Mouse (Mus musculus): ENCODE results near the gene Ybx3.

The Ybx3 gene

DNA sequence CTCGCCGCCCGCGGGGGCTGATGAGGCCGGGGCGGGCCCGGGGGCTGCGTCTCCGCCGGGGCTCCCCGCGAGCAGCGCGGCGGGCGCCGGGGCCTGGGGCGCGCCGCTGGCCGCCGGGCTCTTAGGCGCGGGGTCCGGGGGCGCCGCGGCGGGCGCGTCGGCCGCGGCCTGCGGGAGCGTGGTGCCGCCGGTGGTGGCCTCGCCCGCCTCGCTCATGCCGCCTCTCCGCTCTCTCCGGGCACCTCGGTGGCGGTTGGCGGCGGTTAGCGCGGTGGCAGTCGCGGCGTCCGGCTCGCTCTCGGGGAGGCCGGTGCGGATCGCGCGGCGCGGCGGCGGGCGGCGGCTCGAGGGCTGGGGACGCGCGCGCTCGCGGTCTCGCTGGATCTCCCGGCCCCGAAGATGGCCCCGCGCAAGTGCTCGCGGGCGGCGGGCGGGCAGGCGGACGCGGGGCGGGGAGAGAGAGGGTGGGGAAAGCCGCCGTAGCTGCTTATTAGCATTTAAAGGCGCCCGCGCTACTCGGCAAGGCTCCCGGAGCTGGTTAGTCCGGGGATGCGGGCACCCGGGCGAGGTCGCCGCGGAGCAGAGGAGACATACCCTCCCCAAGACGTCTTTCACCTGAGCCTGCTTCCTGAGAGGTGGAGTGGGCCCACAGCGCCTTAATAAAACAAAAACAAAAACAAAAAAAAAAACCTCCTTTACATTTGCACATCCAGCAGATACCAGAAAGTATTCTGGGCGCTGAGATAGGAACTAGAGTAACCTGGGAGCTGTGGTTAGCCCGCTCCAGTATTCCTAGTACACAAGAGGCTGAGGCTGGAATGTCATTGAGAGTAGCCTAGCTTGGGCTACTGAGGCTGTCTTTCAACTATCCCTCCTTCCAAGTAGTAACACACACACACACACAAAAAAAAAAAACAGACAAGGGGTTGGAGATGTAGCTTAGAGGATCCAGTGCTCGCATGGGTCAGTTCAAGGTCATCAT is at the start of gene Ybx3:
TSS of gene Ybx3 (minus strand) at position 437 of the 982 bp plus-strand sequence.
- peak; percentile 88 for DNase-seq

DNA sequence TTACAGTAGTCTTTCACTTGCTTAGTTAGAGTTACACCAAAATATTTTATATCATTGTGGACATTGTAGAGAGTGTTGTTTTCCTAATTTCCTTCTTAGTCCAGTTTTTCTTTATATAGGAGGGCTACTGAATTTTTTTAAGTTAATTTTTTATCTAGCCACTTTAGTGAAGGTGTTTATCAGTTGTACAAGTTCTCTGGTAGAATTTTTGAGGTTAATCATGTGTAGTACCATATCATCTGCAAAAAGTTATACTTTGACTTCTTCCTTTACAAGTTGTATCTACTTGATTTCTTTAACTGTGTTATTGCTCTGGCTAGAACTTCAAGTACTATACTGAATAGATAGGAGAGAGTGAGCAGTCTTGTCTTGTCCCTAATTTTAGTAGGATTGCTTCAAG is 48.4 kb upstream of the Ybx3 start:
- no peak for DNase-seq

DNA sequence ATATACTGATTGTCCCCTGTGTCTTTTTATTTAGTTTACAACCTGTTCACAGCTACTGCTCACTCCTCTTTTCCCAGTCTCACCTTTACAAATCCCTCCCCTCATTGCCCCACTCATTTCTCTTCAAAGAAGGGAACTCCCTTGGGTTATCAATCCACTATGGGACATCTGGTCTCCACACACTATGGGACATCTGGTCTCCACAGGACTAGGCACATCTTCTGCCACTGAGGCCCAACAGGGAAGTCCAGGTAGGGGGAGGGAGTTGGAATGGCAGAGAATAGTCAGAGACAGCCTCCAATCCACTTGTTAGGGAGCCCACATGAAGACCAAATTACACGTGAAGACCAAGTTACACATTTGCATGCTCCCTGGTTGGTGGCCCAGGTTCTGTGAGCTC is 45.8 kb upstream of the Ybx3 start:
- DNase-seq: no peak

DNA sequence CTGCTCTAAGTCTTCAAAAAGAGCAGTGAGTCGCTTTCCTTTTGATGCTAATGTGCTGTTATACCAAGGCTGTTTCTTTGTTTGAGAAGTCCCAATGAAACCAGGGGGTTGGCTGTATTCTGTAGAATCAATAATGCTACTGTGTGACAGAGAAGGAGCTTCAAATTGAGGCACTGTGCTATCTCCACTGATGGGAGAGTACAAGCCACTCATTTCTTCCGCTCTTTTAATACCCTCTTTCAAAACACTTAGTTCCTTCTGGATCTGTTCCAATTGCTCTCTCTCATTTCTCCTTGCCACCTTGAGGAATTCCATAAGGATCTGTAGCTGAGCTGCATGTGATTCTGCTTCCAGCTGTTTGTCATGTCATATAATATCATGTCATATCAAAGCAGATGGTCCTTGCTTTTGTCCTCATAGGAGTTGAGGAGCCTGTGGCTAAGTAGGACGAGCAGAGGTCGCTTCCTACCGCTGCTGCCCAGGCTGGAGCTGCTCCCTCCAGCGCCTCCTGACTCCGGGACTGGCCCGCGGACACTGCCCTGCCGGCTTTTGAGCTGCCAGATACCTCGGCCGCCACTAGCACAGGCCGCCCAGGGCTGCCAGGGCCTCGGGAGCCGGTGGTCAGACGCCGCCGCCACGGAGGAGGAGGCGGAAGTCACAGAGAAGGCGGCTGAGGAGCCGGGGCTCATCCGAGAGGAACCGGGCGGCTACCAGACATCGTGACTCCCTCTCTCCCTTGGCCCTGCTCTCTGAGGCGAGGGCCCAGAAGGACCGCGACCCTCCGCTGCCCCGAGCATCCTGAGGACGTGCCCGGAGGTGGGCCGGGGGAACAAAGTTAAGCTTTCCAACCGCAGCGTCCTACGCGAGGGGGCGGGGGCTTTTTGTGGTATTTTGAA is 45.1 kb upstream of the Ybx3 start:
- no peak for DNase-seq

DNA sequence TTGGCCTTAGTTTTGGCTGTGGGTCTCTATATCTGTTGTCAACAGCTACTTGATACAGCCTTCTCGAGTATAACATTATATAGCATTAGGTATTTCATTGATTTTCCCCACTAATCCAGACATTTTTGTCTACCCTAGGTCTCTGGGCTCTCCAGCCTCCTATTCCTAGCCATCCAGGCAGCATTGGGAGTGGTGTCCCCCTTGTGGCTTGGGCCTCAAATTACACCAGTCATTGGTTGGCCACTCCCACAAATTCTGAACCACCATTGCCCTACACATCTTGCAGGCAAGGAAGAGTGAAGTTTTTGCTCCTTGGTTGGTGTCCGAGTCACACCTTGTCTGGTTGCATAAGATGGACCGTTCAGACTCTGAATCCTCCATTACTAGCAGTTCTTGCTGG is 33.3 kb upstream of the Ybx3 start:
- no peak for DNase-seq

DNA sequence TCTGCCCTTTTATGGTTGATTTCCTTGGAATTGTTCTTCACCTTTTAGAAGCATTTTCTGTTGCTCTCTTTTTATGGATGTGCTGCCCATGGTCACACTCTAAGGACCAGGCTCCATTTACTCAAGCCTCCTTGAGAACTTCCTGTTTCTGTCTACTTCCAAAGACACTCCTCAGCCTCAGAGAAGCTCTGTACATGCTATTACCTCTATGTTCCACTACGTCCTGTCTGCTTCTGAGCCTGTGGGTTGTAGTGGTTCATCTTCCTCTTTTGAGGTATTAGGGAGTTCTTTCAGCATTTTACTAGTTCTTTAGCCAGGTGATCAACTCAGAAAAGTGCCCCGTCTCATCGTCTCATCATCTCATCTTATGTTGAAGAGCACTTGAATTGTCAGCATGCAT is 31.3 kb upstream of the Ybx3 start:
- DNase-seq: no peak

DNA sequence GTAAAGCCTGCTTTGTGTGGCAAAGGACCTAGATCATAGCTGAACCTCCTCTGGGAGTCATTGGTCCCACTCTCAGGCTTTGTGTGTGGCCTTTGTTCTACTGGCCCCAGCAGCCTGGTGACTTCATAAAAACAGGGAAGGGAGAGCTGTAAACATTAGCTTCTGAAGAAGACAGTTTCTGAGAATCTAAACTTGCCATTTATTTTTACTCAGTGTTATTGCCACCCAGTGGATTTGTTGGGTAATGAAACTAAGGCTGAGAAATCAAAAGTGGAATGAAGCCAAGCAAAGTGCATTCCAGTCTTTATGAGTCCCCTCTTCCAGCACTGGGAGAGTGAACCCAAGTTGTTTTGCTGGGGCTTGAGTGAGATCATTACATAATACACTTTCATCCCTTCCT is 30.5 kb upstream of the Ybx3 start:
- no peak for DNase-seq

DNA sequence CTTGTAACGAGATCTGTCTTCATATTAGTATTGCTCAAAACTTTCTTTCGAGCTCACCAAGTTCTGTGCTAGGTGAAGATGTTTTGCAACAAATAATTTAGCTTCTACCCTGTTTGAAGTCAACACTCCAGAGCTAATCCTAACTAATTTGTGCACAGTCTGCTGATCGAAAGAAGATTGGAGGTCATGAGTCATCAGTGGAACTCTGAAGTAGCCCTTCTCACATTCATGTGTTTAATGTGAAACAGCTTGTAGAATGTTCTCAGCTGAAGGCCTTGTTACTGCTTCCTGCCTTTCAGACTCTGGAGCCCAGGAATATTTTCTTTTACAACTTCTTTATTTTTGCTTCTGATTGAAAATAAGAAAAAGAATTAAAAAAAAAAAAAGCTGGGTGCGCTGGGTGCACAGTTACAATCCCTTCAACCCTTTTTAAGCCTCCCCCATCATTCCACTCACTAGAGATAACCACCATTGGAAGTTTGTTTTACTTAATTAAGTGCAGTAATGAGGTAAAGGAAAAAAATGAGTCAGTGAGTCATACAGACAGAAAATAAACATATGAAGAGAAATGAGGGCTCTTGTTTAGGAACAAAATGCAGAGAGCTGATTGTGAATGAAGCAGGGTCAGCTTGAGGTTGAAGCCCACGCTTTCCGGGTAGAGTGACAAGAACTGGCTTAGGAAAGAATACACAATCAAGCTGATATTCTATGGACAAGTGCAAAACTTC is 23.0 kb upstream of the Ybx3 start:
- no peak for DNase-seq

DNA sequence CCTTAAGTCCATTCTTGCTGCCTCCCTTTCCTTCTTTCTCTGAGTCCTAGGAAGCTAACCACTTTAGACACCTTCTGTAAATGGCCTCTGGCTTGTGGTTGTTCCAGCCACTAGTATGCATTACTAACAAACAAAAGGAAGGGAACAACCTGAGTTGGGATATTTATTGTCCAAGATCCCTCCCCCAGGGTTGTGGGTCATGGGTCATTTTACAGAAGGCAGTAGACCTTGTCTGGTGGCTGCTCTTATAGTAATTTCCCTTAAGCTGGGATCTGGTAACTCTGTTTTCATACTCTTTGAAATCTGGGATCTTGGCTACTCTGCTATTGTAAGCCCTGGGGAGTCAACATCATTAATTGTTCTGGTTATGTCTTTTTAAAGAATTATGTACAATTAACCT is 18.7 kb upstream of the Ybx3 start:
- DNase-seq: no peak

DNA sequence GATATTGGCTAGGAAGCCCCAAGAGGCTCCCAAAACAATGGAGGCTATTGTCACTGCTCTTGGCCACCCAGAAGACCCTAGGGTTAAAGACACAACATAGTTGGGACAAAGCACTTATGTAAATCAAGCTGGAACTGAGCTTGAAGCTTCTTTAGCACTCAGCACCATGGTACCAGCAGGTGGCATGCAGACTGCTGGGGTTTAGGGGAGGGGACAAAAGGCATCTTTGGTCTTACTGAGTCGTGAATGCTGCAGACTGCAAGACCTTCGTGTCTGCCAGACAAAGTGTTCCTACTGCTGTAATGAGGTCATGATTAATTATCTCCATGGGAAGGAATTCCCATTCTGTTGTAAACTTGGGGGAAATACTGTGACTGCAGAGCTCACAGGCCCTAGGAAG is 17.6 kb upstream of the Ybx3 start:
- no peak for DNase-seq

DNA sequence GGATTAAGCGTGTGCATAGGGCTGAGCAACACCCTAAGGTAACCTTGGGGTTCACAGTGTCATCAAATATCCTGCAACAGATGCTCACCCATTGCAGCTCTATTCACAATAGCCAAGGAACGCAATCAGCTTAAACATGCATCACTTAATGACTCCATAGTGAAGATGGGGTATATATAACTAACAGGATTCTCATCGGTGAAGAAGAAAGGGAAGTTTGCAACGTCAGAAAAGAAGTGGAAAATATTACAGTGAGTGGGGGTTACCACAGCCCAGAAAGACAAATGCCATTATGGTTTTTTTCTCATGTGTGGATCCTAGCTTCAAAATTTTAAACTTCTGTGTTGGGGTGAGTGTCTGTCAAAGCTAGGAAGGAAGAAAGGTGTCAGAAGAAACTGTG is 16.9 kb upstream of the Ybx3 start:
- no peak for DNase-seq

DNA sequence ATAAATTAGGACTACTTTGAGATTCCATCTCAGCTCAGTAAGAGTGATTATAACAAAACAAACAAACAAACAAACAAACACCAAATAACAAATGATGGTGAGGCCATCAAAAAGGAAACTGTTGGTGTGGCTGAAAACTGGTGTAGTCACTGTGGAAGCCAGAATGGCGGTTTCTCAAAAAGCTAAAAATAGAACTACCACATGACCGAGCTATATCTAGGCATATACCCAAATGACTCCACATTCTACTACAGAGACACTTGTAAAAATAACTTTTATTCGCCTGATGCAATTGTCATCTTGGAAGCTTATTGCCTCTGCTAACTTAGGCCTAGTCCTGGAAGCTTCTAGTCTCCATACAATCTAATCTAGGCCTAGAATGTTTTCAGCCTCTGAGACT is 16.0 kb upstream of the Ybx3 start:
- no peak for DNase-seq

DNA sequence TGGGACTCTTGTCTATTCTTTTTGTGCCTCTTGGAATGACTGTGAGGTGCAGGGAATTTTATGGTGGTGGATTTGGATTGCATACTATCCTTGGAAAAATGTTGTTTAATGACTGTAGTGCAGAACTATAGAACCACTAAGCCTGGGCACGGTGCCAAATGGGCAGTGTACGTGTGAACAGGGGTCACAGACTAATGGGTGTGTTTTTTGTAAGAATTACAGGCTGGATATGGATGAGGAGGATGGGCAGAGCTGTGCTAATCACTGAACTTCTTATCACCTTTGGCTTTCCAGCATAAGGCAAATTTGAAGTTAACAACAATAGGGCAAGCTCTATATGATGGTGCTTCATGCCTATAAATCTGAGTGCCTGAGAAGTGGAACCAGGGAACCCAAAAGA is 14.8 kb upstream of the Ybx3 start:
- DNase-seq: no peak

DNA sequence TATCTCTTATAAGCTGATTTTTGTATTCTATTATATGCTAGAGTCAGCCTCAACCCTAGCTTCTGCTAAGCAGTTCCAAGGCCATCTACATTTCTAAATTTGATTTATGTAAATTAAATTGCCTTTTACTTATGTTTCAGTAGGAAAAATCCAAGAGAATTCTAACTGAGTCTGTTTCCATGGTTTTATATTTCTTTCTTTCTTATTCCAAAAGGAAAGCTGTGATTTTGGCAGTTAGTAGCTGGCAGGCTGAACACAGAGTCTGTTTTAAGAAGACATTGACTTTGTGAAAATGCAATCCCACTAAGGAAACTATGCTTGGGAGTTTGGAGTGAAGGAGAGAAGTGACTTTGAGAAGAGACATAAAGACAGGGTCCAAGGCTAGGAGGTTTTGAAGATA is 14.3 kb upstream of the Ybx3 start:
- DNase-seq: peak; percentile 14

DNA sequence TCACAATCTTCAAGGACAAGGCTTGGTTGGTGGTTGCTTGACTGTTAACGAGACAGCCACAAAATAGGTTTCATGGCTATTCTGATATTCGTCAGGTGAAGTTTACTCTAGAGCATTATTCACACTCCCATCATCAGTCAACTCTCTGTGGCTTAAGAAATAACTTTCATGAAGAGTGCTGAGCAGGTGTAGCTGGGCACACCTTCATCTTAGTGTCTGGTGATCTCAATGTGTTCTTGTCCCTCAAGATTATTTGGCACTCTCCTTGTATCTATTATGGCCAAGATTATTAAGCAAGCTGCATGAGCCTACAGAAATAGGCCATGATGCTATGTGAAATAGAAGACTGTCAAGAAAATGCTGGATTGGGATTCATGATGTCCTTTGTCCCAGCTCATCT is 13.0 kb upstream of the Ybx3 start:
- DNase-seq: no peak

DNA sequence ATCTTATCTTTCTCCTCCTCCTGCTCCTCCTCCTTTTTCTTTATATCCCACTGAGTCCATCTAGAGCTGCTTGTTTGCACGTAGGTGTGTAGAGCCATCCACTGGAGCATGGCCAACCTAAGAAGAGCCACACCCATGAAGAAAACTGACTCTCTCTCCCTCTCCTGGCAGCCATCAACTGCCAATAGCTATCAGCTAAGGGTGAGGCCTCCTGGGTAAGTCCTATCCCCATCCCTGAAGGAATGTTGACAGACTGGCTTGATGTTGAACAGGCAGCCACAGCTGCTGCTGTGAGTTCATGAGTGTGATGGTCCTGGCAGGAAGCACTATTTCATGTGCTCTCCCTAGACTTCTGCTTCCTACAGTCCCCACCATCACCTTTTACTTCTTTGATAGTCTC is 8.4 kb upstream of the Ybx3 start:
- DNase-seq: no peak

DNA sequence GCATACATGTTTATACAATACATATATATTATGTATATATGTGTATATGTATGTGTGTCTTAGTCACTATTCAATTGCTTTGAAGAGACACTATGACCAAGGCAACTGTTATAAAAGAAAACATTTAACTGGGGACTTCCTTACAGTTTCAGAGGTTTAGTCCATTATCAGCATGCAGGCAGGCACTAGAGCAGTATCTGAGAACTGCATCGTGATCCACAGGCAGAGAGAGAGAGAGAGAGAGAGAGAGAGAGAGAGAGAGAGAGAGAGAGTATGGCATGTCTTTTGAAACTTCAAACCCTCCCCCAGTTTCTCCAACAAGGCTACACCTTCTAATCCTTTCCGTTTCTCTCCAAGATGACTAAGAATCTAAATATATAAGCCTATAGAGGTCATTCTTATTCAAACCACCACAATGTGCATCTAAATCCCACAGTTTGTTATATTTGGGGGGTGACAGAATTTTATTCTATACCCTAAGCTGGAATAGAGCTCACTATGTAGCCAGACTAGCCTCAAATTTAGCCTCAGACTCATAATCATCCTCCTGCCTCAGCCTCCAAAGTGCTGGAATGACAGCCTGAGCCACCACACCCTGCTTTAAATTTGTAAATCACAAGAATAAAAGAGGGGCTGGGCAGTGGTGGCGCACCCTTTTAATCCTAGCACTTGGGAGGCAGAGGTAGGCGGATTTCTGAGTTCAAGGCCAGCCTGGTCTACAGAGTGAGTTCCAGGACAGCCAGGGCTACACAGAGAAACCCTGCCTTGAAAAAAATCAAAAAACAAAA is 5.8 kb upstream of the Ybx3 start:
- DNase-seq: no peak

DNA sequence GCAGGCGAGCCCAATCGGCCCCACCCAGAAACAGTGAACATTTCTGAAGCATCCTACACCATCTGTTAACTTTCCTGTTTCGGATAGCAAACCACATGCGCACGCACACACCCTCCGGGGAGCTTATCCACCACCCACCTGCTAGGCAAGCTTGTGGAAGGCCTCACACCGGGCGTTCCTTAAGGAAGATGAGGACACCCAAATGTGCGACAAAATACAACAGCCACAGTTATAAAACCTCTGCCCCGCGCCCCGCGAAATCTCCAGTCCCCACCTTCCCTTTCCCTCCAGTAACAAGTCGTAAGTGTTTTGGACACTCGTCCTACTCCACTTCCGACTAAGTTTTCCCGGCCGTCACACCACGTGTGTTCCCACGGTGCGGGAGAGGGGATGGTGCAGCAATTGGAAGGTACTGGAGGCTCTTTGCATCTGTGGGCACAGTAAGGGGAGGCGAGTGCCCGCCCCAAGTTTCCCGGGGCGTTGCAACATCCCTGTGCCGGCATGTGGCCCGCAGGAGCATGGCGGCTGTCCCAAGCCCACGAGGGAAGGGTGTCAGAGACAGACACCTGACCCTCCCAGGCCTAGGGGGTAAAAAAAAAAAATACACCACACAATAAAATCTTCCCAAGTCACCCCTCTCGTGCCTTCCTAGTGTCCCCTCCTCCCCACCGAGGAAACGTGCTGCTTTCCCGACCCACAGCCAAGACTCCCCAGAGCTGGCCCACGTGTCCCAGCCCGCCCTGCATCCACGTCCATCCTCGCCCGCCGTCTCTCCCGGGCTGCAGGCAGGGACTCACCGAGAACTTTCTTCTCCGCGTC is 846 bp downstream of the Ybx3 start:
- peak; percentile 81 for DNase-seq

DNA sequence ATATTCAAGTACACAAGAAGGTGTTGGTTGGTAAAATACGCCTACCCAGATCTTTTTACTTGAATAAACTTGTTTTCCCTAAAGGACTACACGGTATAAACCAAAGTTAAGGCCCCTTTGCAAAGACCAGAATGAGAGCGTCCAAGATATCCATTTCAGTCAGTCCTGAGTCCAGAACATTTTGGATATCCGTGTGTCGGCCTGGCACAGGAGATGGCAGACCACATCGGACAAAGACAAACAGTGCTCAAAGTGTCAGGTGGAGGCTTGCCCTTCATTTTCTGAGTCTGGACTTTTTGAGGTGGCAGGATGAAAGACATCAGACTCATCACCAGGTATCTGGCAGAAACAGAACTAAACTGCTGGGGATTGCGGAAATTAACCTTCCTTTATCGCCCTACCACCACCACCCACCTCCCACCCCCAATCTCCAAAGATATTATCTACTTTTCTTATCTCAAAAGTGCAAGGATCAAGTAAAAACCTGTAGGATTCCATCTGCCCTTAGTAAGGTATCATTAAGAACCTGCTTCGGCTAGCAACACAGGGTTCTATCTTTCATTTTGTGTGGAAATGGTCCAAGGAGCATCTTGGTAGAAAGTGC is 1.8 kb downstream of the Ybx3 start:
- DNase-seq: no peak

DNA sequence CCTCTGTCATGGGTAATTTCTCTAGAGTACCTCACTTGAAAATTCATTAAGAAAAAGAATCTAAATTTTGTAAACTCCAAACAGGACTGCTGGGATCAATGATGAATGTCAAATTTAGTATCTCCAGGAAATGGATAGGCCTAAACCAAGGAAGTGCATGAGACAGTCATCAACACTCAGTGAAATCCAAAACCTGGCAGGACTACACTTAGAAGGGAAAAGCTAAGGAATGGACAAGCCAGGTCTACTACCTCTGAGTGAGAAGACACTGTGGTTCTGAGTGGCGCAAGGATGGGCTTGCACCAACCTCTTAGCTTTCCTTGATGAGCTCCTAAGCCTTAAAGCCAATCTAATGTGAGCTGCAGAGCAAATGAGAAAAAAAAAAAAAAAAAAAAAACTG is 2.8 kb downstream of the Ybx3 start:
- no peak for DNase-seq

DNA sequence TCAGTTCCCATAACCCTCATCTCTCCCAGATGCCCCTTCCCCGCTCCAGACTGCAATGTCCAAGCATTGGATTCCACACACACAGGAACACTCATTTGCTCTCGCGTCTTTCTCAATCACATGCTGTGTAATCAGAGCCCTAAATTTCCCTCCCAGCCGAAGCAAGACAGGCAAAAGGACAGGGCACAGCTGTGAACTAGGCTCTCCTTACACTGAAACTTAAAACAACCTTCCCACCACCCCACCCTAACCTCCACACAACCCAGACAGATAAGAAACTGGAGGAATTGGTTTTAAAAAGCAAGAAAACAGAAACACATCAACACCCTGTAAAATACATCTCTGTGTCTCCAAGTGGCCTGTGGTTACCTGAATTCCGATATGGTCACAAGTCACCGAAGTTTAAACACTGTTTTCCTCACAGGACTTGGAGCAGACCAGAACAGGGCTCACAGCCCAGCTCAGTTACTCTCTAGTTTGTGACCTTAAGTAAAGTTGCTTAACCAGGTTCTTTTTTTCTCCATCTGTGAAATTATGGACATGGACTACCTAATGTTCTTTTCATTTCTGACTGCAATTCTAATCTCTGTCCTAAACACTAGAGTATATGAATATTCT is 4.5 kb downstream of the Ybx3 start:
- no peak for DNase-seq

All from layer of hippocampus, adult 9-11 months (tissue).